Mouse (Mus musculus) yolk sac, embryonic 10.5 days (tissue): ENCODE results near the gene Nfib.
A peak's percentile ranks its signal among the peaks of the same experiment; 100 is the strongest.

ENCODE experiments used
- DNase-seq: peaks from one replicate; pipeline ENCODE4 v3.0.0-alpha.2; 2017; ENCODE audit warnings: low spot score

The Nfib gene

DNA sequence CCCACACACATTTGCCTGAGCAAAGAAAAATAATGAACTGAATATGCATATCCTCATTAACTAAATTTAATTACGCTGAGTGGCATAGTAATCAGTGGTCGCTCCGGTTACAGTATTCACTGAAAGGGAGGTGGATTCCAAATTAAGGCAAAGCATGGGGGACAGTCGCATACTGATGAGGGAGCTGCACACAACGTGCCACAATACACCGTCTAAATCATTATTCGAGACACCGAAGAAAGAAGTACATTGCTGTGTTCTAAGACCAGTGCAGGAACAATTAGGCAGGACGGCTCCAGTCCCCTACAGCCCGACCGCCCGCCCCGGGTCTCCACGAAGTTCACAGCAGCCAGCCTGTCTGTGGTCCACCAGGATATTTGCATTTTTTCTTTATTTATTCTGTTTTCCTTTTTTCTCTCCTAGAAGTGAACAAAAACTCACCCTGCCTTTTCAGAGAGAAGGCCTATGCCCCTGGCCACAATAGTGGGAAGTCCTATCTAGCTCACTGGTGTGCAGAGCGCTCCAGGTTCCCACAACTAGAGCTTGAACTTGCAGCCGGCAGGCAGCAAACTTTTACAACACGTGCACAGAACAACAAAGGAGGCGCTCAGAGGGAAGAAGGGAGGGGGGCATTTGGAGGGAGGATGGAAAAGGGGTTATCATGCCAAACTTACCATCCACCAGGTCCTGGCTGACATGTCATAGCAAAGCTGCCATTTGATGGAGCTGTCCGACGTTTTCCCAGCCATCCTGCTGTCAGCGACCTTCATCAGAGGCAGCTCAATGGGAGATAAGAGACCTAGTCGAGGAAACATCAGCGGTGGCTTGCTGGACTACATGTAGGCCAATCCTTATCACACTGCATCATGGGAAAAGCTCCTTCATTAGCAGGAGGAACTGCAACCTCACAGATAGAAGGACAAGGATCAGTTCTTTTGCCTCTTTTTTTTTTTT is at the start of gene Nfib:
Gene Nfib, minus strand, starts transcription at position 910 of the 954 bp plus-strand sequence.
- DNase-seq: no peak

DNA sequence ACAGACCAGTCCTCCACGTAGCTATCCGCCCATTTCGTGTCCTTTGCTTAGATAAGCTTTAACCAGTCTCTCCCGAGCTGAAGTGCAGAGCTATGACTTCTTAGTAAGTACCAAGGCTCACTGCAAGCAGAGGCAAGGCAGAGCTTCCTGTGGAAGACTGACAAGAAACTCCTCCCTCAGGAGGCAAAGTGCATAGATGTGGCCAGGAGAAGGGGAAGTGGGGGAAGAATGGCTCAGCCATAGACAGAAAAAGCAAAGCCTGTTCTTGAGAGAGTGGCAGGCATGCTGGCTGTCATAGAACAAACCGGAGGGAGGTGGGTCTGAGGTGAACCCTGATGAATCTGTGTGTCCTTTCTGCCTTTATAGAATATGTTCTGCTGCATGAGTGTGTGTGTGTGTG is 30.2 kb upstream of the Nfib start:
- DNase-seq: peak; percentile 18

DNA sequence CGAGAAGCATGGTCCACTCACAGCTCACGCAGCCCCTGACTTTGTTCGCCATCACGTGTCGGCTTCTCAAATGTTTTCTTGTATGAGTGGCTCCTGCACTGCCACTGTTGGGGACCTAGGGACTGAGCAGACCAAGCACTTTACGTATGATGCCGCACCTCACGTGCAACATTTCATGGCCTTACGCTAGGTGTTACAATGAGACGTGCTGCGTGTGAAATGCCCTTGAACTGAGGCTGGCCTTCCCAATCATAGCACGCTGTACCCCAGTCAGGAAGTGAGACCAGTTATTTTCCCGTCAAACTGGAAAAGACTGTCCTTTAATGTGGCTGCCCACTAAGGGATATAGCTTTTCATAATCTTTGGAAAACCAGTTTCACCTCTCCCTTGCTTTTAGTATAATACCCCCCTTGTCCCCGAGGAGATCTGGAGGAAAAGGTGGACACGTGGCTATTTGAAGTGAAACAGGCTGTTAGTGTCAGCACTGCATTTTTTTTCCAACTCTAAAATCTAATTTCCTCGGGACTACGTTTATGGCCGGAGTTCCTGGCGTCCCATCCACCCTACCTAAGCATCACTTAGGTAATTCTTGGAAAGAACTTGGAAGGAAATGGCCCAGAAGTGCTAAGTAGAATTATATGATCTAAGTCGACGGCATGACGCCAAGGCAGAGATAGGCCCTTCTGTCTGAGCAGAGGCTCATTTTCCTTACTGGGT is 29.4 kb upstream of the Nfib start:
- DNase-seq: no peak

DNA sequence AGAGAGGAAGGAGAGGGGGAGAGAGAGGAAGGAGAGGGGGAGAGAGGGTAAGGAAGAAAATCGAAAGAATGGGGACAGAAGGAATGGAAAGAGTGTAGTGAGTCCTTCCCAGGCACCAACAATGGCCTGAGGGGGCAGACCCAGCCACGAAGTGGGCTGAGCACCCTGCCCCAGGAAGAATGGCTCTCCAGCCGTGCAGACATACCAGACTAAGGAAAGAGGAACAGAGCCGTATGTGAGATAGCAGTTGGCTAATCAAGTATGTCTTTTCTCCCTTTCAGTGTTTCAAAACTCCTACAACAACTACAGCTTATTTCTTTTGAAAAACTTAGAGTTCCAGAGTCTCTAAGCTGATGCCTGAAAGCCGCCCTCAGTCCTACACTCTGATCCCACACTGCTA is 28.8 kb upstream of the Nfib start:
- no peak for DNase-seq

DNA sequence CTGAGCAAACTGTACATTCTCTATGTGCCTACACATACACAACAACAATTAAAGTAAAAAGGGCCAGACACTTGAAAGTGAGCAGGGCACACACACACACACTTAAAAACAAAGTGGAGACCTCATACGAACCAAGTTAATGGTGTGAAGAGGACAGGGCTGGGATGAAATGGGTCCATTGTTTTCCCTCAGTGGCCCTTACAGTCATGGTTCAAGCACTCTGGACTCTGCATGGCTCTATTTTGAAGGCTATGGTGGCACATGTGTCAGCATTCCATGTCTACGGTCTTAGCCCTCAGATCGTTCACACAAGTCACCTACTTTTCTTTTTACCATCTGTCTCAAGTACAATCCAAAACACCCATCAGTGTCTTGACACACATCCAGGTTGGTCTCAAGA is 28.1 kb upstream of the Nfib start:
- DNase-seq: no peak

DNA sequence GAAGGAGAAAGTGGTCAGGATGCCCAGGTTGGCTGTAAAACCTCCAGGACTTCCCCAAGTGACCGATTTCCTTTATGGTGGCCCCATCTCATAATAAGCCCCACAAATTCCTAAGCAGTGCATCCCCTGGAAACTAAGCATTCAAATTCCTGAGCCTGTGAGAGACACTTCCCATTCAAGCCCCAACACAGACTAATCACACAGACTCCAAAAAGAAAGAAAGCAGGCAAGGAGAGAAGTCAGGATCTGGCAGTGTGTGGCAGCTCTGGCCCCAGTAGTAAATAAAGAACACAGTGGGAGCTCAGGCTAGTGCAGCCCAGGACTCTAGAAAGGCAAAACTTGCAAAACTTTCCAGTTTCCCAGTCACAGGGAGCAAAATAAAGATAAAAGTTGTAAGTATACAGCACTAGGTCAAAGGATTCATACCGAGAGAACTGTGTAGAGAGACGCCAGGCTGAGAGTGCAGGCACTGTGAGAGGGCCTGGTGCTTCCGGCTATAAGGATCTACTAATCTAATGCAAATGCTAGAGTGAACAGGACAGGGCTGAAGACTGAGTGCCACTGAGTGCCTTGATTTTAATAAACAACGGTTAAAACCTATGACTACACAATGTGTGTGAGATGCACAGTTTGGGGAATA is 24.8 kb upstream of the Nfib start:
- no peak for DNase-seq

DNA sequence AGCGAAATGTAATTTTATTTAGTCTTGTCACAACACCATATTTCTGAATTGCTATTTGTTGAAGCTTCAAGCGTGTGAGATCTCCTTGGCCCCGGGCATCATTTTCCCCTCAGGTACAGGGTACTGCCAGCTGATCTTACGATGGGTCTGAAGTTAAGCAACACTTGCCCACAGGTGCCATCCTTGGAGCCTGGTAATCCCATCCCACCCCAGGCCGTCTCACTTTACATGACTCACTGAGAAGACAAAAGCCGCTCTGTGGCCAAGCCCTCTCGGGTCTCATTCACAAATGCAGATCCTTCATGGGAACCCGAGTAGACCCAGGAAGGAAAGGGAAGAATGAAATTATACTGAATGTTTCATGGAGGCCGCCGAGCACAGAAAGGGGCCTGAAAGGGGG is 18.5 kb upstream of the Nfib start:
- DNase-seq: no peak

DNA sequence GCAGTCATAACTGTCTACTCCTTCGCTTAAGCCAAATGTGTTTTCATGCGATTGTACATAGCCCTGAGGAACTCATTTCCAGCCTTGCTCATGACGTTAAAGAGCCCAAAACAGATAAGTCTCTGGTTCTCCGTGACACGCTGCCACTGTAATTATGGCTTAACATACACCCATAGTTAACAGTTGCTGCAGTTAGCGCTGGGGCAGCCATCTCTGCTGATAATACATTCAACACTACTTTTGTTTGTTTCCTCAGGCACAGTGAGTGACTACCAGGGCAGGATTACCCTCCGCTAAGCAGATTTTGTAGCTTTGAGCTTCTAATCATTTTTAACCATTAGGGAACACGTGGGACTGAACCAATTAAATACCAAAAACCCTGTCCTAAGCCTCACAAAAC is 17.5 kb upstream of the Nfib start:
- DNase-seq: no peak

DNA sequence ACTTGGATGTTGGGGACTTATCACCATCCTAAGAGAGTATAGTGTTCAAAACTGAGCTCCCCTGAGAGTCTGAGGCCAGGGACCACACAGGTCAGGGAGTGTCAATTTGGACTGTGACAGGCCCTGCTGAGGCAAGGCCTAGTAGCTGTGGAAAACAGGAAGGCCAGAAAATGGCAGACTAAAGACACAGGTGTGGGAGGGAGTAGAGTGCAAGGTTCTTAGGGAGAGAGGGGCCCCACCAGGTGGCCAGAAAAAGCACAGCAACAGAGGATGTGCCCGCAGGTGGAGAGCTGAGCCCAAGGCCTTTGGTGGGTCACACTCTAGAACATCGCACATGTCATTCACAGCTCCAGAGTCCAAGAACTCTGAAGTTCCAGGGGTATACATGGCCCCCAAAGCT is 10.3 kb upstream of the Nfib start:
- no peak for DNase-seq

DNA sequence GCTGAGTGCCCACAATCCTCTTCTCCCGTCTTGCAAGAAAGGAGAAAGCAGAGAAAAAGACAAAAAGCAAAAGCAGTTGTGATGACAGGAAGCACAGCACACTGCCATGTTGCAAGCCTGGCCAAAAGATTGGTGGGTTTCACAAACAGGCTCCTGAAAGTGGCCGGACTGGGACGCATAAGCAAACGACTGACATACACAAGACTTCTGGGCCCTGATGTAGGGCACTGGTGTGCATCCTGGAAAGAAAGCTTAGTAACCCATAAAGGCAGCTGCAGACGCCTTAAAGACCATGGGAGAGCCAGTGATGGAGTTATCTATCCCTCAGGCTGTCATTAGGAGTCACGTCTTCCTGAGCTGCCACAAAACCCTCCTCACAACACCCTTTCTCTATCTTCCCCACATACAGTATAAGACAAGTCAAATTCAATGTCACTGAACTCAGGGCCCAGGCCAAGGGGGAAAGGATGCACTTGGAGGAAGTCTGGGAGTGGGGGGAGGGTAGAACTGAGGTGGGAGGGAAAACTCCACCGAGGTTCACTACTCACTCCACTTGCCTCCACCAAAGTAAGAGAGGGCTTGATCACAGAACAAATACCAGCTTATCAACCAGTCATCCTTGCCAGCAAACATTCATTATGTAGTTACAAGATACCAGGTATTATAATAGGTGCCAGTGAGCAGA is 6.2 kb upstream of the Nfib start:
- DNase-seq: no peak

DNA sequence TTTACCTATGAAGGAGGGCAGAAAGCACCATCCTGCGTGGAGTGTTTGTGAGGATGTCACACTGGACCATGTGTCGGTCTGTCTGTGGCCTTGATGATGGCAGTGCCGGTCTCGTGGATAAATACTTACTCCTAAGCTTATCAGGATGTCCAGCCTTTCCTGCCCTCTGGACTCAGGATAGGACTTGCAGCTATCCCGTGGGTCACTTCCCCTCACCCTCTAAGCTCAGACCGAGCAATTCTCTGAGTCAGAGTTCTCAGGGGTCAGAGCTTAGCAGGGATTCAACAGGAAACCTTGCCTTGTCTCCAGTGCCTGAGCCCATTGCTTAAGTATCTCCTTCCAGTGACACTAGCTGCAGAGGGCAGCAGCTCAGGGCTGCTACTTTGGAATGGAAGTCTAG is 4.1 kb upstream of the Nfib start:
- peak; percentile 36 for DNase-seq

DNA sequence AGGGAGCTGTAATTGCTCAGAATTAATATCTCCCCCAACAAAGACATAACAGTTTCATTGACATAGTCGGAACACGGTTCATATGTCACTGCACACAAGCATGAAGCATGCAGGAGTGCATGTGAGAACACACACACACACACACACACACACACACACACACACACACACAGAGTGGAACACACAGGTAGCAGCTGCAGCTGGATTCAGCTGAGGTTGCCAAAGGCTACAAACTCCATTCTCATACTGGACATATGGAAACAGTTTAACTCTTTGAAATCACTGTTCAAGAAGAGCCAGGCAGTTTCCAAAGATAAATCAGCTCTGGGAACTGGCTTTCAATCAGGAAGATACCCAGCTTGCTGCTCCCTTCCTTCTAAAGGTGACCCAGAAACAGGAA is 462 bp upstream of the Nfib start:
- DNase-seq: no peak

DNA sequence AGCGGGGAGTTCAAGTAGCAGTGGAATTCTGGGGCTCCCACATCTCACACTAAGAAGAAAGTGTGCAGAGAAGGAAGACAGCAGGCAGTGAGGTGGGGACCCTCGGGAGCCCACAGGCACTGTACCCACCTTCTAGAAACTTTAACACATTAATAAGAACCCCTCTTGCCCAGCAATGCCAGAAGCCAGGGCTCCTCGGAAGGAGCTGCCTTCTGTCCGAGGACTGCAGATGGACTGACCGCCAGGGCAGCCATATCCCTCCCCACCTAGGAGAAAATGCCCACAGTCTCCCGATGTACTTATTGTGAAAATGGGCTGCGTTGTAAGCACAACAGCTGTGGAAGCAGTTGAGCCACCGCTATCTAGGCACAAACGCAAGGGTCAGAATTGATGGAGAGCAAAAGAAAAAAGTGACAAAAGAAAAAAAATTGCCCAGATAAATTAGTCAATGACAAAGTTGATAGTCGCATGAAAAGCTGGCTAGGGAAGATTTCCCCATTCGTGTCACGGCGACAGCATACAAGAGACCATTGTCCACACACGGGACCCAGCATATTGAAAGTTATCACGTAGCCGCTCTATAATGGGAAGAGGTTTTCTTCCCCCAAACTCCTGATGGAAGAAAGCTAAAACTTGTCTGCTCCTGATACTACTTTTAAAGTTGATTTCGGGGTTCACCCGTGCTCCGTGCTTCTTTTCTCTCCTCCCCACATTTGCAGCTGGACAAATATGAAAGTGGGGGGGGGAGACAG is 1.3 kb downstream of the Nfib start:
- no peak for DNase-seq

DNA sequence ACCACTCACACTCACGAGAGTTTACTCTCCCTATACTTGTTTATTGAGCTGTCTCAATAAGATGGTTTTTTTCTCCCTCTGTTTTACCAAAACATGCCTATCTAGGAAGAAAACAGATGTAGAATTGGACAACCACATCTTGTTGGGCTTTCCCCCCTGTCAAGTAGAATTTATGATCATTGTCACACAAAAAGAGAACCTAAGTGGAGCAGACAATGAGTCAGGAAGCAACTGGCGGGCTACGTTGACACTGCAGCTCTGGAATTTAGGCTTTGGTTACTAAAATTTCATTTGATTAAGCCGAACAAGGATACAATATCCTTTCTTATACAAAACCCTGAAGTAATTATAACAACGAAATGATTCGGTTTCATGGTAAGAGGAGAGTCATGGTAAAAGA is 2.7 kb downstream of the Nfib start:
- DNase-seq: no peak

DNA sequence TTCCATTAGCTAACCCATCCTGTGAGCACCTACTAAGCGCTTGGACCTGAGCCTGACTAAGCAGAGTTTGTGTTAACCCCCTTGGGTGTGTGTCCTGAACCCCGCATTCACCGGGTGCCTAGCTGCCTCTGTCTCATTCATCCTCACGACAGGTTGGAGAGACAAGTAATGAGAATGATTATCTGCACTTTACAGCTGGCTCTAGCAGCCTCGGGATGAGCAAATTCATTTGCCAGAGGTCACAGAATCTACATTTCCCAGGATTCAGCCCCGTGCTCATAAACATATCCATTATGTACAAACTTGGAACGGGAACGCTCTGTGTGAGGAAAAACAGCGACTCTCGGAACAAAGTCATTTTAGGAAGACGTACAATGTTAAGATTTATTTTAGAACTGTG is 6.0 kb downstream of the Nfib start:
- DNase-seq: no peak

DNA sequence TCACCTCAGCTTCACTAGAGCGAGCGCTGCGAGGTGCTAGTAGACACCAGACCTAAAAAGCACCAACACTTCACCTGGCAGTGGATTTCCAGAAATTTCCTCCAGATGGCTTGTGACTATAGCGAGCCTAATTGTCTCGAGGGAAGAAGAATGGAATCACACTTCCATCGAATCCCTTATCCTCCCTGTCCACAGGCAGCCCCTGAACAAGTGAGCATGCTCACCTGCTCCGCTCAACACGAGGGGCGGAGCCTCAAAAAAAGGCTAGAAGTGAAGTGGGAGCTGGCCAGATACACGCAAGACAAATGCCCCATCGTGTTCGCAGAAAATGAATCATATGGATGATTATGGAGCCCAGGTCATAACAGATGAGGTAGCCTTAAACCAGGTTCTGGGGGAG is 6.9 kb downstream of the Nfib start:
- DNase-seq: no peak

DNA sequence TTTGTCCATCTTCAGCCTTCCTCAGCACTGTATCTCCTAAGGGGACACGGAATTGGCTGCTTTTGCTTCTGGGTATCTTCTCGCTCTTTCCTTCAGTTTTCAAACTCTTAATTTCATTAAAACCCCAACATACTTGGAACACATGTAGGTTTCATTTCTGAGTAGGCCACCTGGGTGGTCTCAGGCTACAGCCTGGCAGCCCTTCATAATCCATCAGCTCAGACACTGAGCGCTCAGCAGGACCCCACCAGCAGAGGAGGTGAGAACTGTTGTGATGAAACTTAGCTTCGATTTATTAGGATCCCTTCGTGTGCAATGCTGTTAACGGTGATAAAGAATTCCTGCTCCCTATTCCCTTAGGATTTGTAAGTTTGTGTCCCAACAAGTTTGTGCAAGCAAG is 8.4 kb downstream of the Nfib start:
- no peak for DNase-seq

DNA sequence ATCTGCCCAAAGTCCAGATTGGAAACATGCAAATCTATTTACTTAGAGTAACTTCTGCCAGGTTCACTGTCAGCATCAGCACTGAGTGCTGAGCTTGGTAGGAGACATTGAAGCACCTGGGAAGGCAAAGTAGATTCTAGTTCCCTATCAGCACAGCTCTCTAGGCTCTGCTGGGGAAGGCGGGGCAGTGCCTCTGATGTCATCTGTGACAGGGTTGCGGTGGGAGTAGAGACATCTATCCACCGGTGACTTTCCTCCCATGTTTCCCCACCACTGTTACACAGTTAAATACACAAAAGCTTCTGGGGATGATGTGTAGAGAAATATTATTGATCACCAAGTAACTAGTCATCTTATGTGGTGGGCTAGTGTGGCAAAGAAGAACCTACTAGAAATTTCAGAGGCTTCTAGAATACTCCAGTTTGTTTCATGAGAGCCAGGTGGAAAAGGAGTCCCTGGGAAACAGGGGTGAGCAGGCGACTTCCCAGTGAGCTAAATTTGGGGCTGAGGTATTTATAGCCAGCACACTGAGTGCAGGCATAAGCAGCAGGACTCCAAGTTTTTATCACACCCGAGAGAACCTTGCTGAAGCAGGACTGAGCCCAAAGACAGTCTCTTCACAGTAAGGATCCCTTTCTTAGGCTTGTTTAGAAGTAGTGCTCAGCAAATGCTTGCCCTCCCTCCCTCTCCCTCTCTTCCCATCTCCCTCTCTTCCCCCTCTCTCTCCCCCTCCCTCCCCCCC is 9.6 kb downstream of the Nfib start:
- DNase-seq: no peak

DNA sequence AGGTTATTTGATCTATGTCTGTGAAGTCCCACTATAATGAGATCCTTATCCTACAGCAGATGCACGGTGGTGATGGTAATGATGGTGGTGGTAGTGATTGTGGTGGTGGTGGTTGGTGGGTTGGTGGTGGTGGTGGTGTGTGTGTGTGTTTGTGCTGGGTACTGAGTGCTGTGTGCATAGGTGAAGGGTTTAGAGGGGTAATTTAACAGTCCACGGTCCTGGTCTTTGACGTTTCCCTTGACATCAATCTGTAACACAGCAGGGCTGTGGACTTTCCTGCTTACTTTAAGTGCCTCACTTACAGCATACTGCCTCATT is 13.6 kb downstream of the Nfib start:
- no peak for DNase-seq

DNA sequence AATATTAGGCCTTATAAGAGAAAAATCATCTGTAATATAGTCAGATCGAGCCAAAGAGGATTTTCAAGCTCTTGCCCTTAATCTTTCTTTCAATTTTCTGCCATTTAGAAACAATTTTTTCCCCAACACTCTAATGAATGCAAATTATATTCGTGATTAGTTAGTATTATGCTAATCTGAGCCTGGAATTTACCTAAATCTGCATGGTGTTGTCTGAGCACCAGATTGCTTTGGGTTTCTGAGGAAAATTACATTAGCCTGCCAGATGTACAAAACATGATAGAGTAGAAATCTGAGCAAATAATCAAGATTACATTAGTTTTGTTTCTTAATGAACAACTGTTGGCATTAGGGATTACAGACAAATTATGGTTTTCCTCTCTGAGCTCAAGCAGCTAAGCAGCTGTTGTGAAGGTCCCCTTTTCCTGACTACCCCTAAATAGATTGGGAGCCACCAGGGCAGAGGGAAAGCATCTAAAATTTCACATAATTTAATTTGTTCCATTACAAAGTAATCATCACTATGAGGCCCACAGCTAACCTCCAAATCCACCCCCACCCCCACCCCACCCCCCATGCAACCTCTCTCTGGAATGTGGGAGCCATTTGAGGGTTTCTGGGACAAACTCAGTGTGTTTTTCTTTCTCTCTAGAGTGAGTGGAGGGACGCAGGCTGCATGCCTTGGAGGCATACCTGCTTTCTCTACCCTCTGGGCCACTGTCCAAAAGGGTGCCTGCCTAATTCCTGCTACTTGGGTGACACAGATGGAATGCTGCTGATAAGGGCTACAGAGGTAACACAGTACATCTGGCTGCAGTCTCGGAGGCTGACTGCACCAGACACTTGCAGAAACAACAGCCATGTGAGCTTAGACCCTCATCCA is 14.2 kb downstream of the Nfib start:
- DNase-seq: no peak
